Comparison of ENCODE assay signal across 12 mouse cellular contexts in the genomic region with DNA sequence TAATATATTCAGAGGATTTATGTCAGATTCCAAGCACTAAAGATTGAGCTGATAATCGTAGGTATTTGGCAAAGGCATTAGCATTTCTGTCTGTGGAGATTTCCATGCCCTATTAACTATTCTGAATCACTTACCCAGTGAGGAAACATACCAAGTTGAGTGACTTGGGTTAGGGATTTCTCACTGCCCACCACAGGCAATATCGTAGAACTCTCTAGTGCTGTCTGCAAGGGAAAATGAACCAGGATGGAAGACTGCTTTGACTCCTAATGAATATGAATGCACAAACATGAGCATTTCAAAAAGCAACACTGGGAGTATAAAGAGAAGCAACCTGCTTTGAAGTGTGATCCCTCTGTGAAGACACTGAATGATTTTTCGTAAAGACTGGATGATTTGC.
"Had no signal": no experiment of that assay in that cellular context is flagged by ENCODE, and none has a peak within 500 bp of the region (broad histone marks: within the 10 kb centered on the region; RNA-seq: fewer than 3 reads in every experiment).

No protein-coding gene starts in this region.

- DNase-seq: kidney, adult 18-20 months; kidney, postnatal 14 days; lung, embryonic 14.5 days; lung, postnatal 10 days; lung, postnatal 4 days; right cerebral cortex, adult 18-20 months; right cerebral cortex, postnatal 25 days; thymus, postnatal 36 days had no signal

- H3K36me3 ChIP-seq: limb, embryonic 15.5 days; liver, embryonic 12.5 days; neural tube, embryonic 15.5 days had no signal

- H3K4me1 ChIP-seq: limb, embryonic 15.5 days; liver, embryonic 12.5 days; neural tube, embryonic 15.5 days had no signal

- H3K9ac ChIP-seq: limb, embryonic 15.5 days; liver, embryonic 12.5 days; lung, embryonic 14.5 days; neural tube, embryonic 15.5 days had no signal

- ATAC-seq: liver, embryonic 12.5 days had no signal

- H3K27ac ChIP-seq: limb, embryonic 15.5 days; liver, embryonic 12.5 days; neural tube, embryonic 15.5 days had no signal

- H3K27me3 ChIP-seq: limb, embryonic 15.5 days; liver, embryonic 12.5 days; neural tube, embryonic 15.5 days had no signal

- H3K4me3 ChIP-seq: limb, embryonic 15.5 days; liver, embryonic 12.5 days; myocyte; neural tube, embryonic 15.5 days had no signal

- H3K4me2 ChIP-seq: limb, embryonic 15.5 days; liver, embryonic 12.5 days; lung, embryonic 14.5 days; neural tube, embryonic 15.5 days had no signal

- H3K9me3 ChIP-seq: limb, embryonic 15.5 days; liver, embryonic 12.5 days; neural tube, embryonic 15.5 days had no signal
